Comparison of ENCODE assay signal across 9 mouse cellular contexts in the genomic region with DNA sequence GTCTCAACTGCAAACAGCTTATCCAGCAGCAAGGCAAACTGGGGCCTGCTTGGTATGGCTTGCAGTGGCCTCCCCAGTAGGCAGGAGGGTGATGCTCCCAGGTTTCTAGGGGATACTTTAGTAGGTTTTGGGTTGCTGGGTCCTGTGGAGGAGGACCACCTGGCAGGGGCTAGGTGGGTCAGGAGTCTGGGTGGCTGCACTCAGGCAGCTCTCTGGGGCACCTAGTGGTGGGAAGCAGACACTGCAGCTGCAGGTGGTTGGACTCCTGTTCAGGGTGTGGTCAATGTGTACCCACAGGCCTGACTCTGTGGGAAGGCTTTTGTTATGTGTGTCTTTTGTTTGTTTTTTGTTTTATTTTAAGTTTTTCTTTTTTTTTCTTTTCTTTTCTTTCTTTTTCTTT. TPM values are rescaled to one million over a fixed set of nuclear protein-coding genes. Genes with fewer than 3 reads are reported as not detected.
DNase-seq lines count a peak whose midpoint lies in the region; ATAC-seq and TF ChIP-seq lines count a peak whose summit lies in the region.
"Had no signal": no experiment of that assay in that cellular context is flagged by ENCODE, and none has a peak within 500 bp of the region (broad histone marks: within the 10 kb centered on the region; RNA-seq: fewer than 3 reads in every experiment).

No protein-coding gene starts in this region.

- TF ChIP-seq CTCF in embryonic fibroblast, embryonic 13.5 days (IDR thresholded peaks at IDR 0.05; ENCODE audit: borderline replicate concordance, insufficient read depth, low read length): peak; percentile 50; the same call in 1 of the 2 replicates

- no peak overlapping the region for H3K27ac ChIP-seq in embryonic fibroblast, embryonic 13.5 days (ENCODE audit: insufficient read depth, low read length)

- DNase-seq in heart, adult 11 months: peak; percentile 91
- no peak for DNase-seq in heart, adult 18-20 months
- DNase-seq in urinary bladder, postnatal 25 days (ENCODE audit: low spot score): peak; percentile 51
- DNase-seq in urinary bladder, adult 2 months (ENCODE audit: low spot score): no peak
- peak; percentile 72 for DNase-seq in lung, postnatal 36 days
- DNase-seq in layer of hippocampus, postnatal 14 days (ENCODE audit: low spot score in 2 of 2): no peak

- H3K4me3 ChIP-seq in embryonic fibroblast, embryonic 13.5 days (ENCODE audit: insufficient read depth, low read length): no peak overlapping the region

- no peak for TF ChIP-seq POLR2A in embryonic fibroblast, embryonic 13.5 days (IDR thresholded peaks at IDR 0.05; ENCODE audit: low read depth, low read length)

- ATAC-seq in monocyte, adult 5-6 weeks (replicated peaks; ENCODE audit: insufficient number of reproducible peaks, low FRiP score, low TSS enrichment, poor library complexity, severe bottlenecking): no peak

- H3K4me1 ChIP-seq in embryonic fibroblast, embryonic 13.5 days (ENCODE audit: control insufficient read depth, insufficient read depth, low read length): no peaks in the 10 kb centered on the region

RNA-seq across cellular contexts. Expression of a gene that starts 17.7 kb away (rescaled TPM):
- total RNA-seq in heart, adult 18-20 months (2021): 1 to 10 TPM; 2.5 to 2.7 TPM
- 6.0 and 7.8 TPM in 2 replicates for polyA plus RNA-seq in urinary bladder, adult 2 months (2012; rRNA removed)
- polyA plus RNA-seq in embryonic fibroblast, embryonic 13.5 days (2011; ENCODE audit: insufficient read length, low read depth, missing spikeins): 0.56 and 0.68 TPM in 2 replicates
- under 1 TPM; 0.57 to 0.94 TPM for total RNA-seq in layer of hippocampus, postnatal 14 days (2021)
- 0.53 to 2.0 TPM (median 0.78 TPM) in 3 replicates for total RNA-seq in monocyte, adult 5-6 weeks (2017)

RNA-seq across cellular contexts. Expression of a gene that starts 18.8 kb away (rescaled TPM):
- 1 to 10 TPM; 1.4 to 1.6 TPM for total RNA-seq in heart, adult 18-20 months (2021)
- 3.7 TPM in 2 replicates for polyA plus RNA-seq in urinary bladder, adult 2 months (2012; rRNA removed)
- 1.9 TPM in 1 of 2 replicates, not detected in the other for polyA plus RNA-seq in embryonic fibroblast, embryonic 13.5 days (2011; ENCODE audit: insufficient read length, low read depth, missing spikeins)
- total RNA-seq in layer of hippocampus, postnatal 14 days (2021): 10 to 100 TPM; 17.7 to 25.6 TPM
- total RNA-seq in monocyte, adult 5-6 weeks (2017): 1.3 to 4.7 TPM in 2 of 3 replicates, not detected in the other

RNA-seq across cellular contexts. Expression of a gene that starts 24.2 kb away (rescaled TPM):
- not detected for total RNA-seq in heart, adult 18-20 months (2021)
- polyA plus RNA-seq in urinary bladder, adult 2 months (2012; rRNA removed): 0.23 and 0.46 TPM in 2 replicates
- not detected in 2 replicates for polyA plus RNA-seq in embryonic fibroblast, embryonic 13.5 days (2011; ENCODE audit: insufficient read length, low read depth, missing spikeins)
- not detected for total RNA-seq in layer of hippocampus, postnatal 14 days (2021)
- total RNA-seq in monocyte, adult 5-6 weeks (2017): not detected in 3 replicates
- total RNA-seq: left cerebral cortex, adult 18-20 months had no signal

RNA-seq across cellular contexts. Expression of a gene that starts 43.4 kb away (rescaled TPM):
- total RNA-seq in heart, adult 18-20 months (2021): 10 to 100 TPM; 61.9 to 66.2 TPM
- polyA plus RNA-seq in urinary bladder, adult 2 months (2012; rRNA removed): 44.9 and 48.1 TPM in 2 replicates
- polyA plus RNA-seq in embryonic fibroblast, embryonic 13.5 days (2011; ENCODE audit: insufficient read length, low read depth, missing spikeins): 79.9 and 108 TPM in 2 replicates
- total RNA-seq in layer of hippocampus, postnatal 14 days (2021): 100 to 1,000 TPM; 352 to 388 TPM
- 18.1 to 62.4 TPM (median 30.9 TPM) in 3 replicates for total RNA-seq in monocyte, adult 5-6 weeks (2017)

Comparison
In these comparisons a context has a peak if more than half of its experiments do, and no peak if none do; other contexts are left out.
1. DNase-seq: peak in heart, adult 11 months (single experiment), urinary bladder, postnatal 25 days (single experiment) and lung, postnatal 36 days (single experiment); none in heart, adult 18-20 months (0 of 2), urinary bladder, adult 2 months (single experiment) and layer of hippocampus, postnatal 14 days (0 of 2).